Mouse (Mus musculus): ENCODE measurements around the gene Gm45785. TPM values are rescaled to one million over a fixed set of nuclear protein-coding genes. Genes with fewer than 3 reads are reported as not detected.

The Gm45785 gene
- polyA plus RNA-seq, 1 experiment from 2014 or later: not detected

DNA sequence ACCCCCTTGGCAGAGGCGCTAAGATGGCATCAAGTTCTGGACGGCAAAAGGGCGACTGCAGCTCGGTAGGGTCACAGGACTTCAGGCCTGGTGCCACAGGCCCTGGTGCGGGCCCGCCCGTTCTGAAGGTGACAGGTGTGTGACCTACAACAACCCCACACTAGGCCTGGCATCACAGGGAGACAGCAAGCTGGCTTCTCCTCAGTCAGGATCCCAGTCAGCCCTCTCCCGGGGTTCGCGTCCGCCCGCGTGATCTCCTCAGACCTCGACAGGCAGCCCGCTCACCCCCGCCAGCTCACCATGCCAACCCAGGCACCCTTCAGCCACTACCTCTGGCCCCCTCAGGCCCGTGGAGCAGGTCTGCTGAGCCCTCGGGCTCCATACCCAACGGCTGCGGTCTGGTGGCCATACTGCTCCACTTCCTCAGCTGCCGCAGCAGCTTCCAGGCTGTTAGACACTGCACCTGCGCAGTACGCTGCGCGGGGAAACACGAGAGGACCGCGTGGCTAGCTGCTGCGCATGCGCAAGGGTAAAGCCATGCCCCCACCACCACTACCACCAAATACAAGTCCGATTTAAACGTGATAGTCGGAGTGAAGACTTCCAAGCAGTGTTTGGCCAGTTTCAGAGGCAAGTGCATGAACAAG, 68.6 kb downstream of the Gm45785 start, which contains the start of gene Syce1:
Gene Syce1 (minus strand): TSS at position 447 of the 647 bp plus-strand sequence.
- no peaks in the 10 kb centered on the region for H3K79me2 ChIP-seq (ENCODE audit: inconsistent target)

GRCm38 (mm10) chr7:140780548-140780947, 75.6 kb downstream of the Gm45785 start:
- Histone ChIP-seq H3K36me3 (ENCODE audit: inconsistent target) (no peaks in the 10 kb centered on the region), H3K4me3 (ENCODE audit: inconsistent target) (no peak overlapping the region), H3K27ac (no peak overlapping the region), H3K79me2 (ENCODE audit: inconsistent target) (no peaks in the 10 kb centered on the region)
- 89% methylated on average over 4 of the region's 4 CpGs for WGBS (ENCODE audit: missing documents)

More for the DNA sequence above, 68.6 kb downstream of the Gm45785 start, which contains the start of gene Syce1:
- Histone ChIP-seq H3K27ac (no peak within 1 kb of the TSS), H3K36me3 (ENCODE audit: inconsistent target) (no peaks in the 10 kb centered on the region), H3K4me3 (ENCODE audit: inconsistent target) (no peak within 1 kb of the TSS)
- 88% methylated on average over 33 of the region's 33 CpGs for WGBS (ENCODE audit: missing documents)

Other genes with a start within 250 kb of the Gm45785 start
- gene Olfr61, start 227.4 kb downstream of the Gm45785 start, polyA plus RNA-seq (2018): not detected in 3 replicates
- gene Olfr53, start 209.9 kb downstream of the Gm45785 start, polyA plus RNA-seq (2018): not detected in 3 replicates
- not detected in 3 replicates for gene Olfr539, start 196.4 kb downstream of the Gm45785 start, polyA plus RNA-seq (2018)
- gene Olfr45, start 174.4 kb downstream of the Gm45785 start, polyA plus RNA-seq (2018): not detected in 3 replicates
- gene Olfr541, start 159.1 kb downstream of the Gm45785 start, polyA plus RNA-seq (2018): not detected in 3 replicates
- not detected in 3 replicates for gene Cyp2e1, start 92.6 kb downstream of the Gm45785 start, polyA plus RNA-seq (2018)
- gene Syce1, start 68.5 kb downstream of the Gm45785 start, polyA plus RNA-seq (2018): 0.50 to 0.64 TPM in 2 of 3 replicates, not detected in the other
- gene Zfp941, start 34.2 kb downstream of the Gm45785 start, polyA plus RNA-seq (2018): 0.17 to 0.31 TPM (median 0.19 TPM) in 3 replicates
- gene Urah, start 21.3 kb downstream of the Gm45785 start, polyA plus RNA-seq (2018): not detected in 3 replicates
- gene Scgb1c1, start 10.8 kb downstream of the Gm45785 start, polyA plus RNA-seq (2018): not detected in 3 replicates
- not detected in 3 replicates for gene Odf3, start 8.5 kb downstream of the Gm45785 start, polyA plus RNA-seq (2018)
- gene Ric8a, start 626 bp upstream of the Gm45785 start, polyA plus RNA-seq (2018): 18.7 to 48.4 TPM (median 41.3 TPM) in 3 replicates
- 8.0 to 19.0 TPM (median 14.4 TPM) in 3 replicates for gene Bet1l, start 1.2 kb upstream of the Gm45785 start, polyA plus RNA-seq (2018)
- gene Psmd13, start 25.6 kb upstream of the Gm45785 start, polyA plus RNA-seq (2018): 77.6 to 104 TPM (median 78.6 TPM) in 3 replicates
- gene Sirt3, start 26.0 kb upstream of the Gm45785 start, polyA plus RNA-seq (2018): 4.8 to 16.9 TPM (median 7.6 TPM) in 3 replicates
- not detected in 3 replicates for gene Cox8b, start 44.1 kb upstream of the Gm45785 start, polyA plus RNA-seq (2018)
- gene Nlrp6, start 64.6 kb upstream of the Gm45785 start, polyA plus RNA-seq (2018): not detected in 3 replicates
- gene Pgghg, start 85.1 kb upstream of the Gm45785 start, polyA plus RNA-seq (2018): 6.3 to 9.2 TPM (median 7.2 TPM) in 3 replicates
- gene Ifitm5, start 94.0 kb upstream of the Gm45785 start, polyA plus RNA-seq (2018): 0.30 to 1.0 TPM in 2 of 3 replicates, not detected in the other
- gene Gm45717, start 99.6 kb upstream of the Gm45785 start, polyA plus RNA-seq (2018): 0.87 TPM in 1 of 3 replicates, not detected in the others
- 471 to 1,093 TPM (median 749 TPM) in 3 replicates for gene Ifitm2, start 99.7 kb upstream of the Gm45785 start, polyA plus RNA-seq (2018)
- gene Ifitm1, start 110.9 kb upstream of the Gm45785 start, polyA plus RNA-seq (2018): 4.7 to 18.2 TPM (median 4.8 TPM) in 3 replicates
- gene Ifitm3, start 154.4 kb upstream of the Gm45785 start, polyA plus RNA-seq (2018): 596 to 2,531 TPM (median 1,114 TPM) in 3 replicates
- 4.1 to 21.4 TPM (median 7.4 TPM) in 3 replicates for gene Ifitm6, start 161.6 kb upstream of the Gm45785 start, polyA plus RNA-seq (2018)
- gene Gm17387, start 172.8 kb upstream of the Gm45785 start, polyA plus RNA-seq (2018): not detected in 3 replicates
- not detected in 3 replicates for gene B4galnt4, start 204.8 kb upstream of the Gm45785 start, polyA plus RNA-seq (2018)
- not detected in 3 replicates for gene Pkp3, start 221.9 kb upstream of the Gm45785 start, polyA plus RNA-seq (2018)
- gene Sigirr, start 244.2 kb upstream of the Gm45785 start, polyA plus RNA-seq (2018): 0.50 to 2.0 TPM (median 0.58 TPM) in 3 replicates

Measured in macrophage (primary cell).